Mouse (Mus musculus): ENCODE data around the gene Rpsa. TPM values are rescaled to one million over a fixed set of nuclear protein-coding genes. Genes with fewer than 3 reads are reported as not detected.

The Rpsa gene
- polyA plus RNA-seq, 1 experiment from 2014 or later, result 856 TPM

DNA sequence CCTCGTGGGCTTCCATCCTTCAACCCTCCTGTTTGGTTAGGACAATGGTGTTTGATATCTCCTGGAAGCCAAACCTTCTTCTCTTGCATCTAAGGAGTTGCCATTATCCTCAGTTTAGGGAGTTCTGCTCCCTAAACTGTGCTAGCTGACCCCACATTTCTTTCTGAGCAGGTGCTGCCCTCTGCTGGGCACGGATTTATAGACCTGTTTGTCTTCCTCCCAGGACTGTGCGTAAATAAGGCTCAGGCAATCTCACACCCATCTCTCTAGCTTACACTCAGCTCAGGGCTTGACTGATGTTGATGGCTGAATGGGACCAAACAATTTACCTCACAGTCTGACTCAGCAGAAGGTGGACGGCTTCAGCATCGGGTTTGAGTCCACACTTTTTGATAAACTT is 43.8 kb downstream of the Rpsa start:
- H3K36me3 ChIP-seq (ENCODE audit: control insufficient read depth, insufficient read depth), result no peaks in the 10 kb centered on the region
- peaks cover 15% of the 10 kb centered on the region for H3K27me3 ChIP-seq (ENCODE audit: control insufficient read depth, insufficient read depth, low read length)
- WGBS, result 39% methylated on average over 5 of the region's 5 CpGs
- no peak overlapping the region for H3K4me2 ChIP-seq (ENCODE audit: low read depth, low read length)
- no peaks in the 10 kb centered on the region for H3K4me1 ChIP-seq (ENCODE audit: control insufficient read depth, insufficient read depth, low read length)
- H3K4me3 ChIP-seq (ENCODE audit: low read length), result no peak overlapping the region
- no peak overlapping the region for H3K27ac ChIP-seq (ENCODE audit: low read length)
- H3K9me3 ChIP-seq (replicated peaks; ENCODE audit: control insufficient read depth, low read length), result peaks cover 6% of the 10 kb centered on the region
- ATAC-seq (replicated peaks; ENCODE audit: extremely low read depth, insufficient read depth, low FRiP score), result no peak
- H3K9ac ChIP-seq (ENCODE audit: low read length), result no peak overlapping the region

DNA sequence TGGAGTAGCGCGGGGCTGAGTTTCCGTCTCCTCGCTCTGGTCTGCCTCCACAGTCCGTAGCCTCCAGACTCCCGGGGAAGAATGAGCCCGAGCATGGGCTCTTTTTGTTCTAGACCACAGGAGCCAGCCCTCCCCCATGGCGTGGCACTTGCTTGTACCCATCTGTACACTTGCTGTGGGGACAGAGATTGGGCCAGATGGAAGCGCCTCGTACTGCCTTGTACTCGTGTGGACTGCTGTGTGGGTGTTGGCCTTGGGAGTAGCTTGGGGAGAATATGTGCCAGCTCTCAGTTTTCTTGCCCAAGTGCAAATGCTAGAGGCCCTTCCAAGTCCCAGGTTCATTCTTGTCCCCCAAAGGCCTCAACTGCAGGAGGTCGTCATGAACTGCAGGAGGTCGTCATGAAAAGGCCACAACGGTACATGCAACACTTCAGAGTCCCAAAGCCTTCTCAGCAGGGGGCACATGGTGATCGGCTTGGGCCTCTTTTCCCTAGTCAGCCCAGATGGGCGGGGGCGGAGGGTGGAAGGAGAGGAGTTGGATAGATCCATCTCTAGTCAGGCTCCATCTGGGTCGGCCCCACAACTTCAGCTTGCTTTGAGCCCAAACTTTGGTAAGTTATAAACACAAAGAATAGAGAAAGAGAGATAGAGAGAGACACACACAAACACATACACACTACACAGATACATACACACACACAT is 47.1 kb downstream of the Rpsa start:
- peaks cover 6% of the 10 kb centered on the region for H3K9me3 ChIP-seq (replicated peaks; ENCODE audit: control insufficient read depth, low read length)
- no peak for ATAC-seq (replicated peaks; ENCODE audit: extremely low read depth, insufficient read depth, low FRiP score)
- 0 out of 2 replicates have a peak, but pooled peaks cover under 1% of the 10 kb centered on the region for H3K27me3 ChIP-seq (ENCODE audit: control insufficient read depth, insufficient read depth, low read length)
- H3K4me2 ChIP-seq (ENCODE audit: low read depth, low read length), result no peak overlapping the region
- no peak overlapping the region for H3K27ac ChIP-seq (ENCODE audit: low read length)
- no peaks in the 10 kb centered on the region for H3K36me3 ChIP-seq (ENCODE audit: control insufficient read depth, insufficient read depth)
- H3K4me3 ChIP-seq (ENCODE audit: low read length), result no peak overlapping the region
- 80% methylated on average over 18 of the region's 18 CpGs for WGBS
- no peaks in the 10 kb centered on the region for H3K4me1 ChIP-seq (ENCODE audit: control insufficient read depth, insufficient read depth, low read length)
- no peak overlapping the region for H3K9ac ChIP-seq (ENCODE audit: low read length)

DNA sequence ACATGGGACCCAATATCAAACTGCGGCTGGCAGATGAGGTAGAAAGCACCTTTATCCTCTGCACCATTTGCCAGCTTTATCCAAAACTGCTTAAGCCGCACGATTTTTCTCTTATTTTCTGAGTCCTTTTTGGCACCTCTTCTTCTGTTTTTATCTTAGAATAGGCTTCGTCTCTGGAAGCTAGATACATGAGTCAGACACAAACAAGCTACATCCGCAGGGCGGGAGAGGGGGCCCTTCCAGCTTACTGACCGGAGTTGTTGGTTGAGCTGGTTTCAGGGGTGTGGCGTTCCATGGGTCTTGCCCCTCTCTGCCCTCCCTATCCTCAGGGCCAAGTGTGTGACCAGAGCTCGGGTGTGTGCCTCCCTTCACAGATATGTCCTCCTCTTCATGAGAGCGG is 51.3 kb downstream of the Rpsa start:
- Histone ChIP-seq H3K36me3 (ENCODE audit: control insufficient read depth, insufficient read depth) (no peaks in the 10 kb centered on the region), H3K4me3 (ENCODE audit: low read length) (no peak overlapping the region), H3K9me3 (replicated peaks; ENCODE audit: control insufficient read depth, low read length) (no peaks in the 10 kb centered on the region), H3K27ac (ENCODE audit: low read length) (no peak overlapping the region), H3K9ac (ENCODE audit: low read length) (no peak overlapping the region), H3K4me1 (ENCODE audit: control insufficient read depth, insufficient read depth, low read length) (no peaks in the 10 kb centered on the region), H3K4me2 (ENCODE audit: low read depth, low read length) (no peak overlapping the region), H3K27me3 (ENCODE audit: control insufficient read depth, insufficient read depth, low read length) (no peaks in the 10 kb centered on the region)
- 72% methylated on average over 10 of the region's 10 CpGs for WGBS
- no peak for ATAC-seq (replicated peaks; ENCODE audit: extremely low read depth, insufficient read depth, low FRiP score)

Other genes with a start within 250 kb of the Rpsa start
- 36.1 and 37.3 TPM in 2 replicates for gene Wdr48, start 232.8 kb upstream of the Rpsa start, polyA plus RNA-seq (2015; fragmentation: Nextera tagmentation; extraction: Ambion mirVana)
- gene Gorasp1, start 190.1 kb upstream of the Rpsa start, polyA plus RNA-seq (2015; fragmentation: Nextera tagmentation; extraction: Ambion mirVana), result 22.4 and 23.1 TPM in 2 replicates
- 0.37 and 0.39 TPM in 2 replicates for gene Ttc21a, start 190.1 kb upstream of the Rpsa start, polyA plus RNA-seq (2015; fragmentation: Nextera tagmentation; extraction: Ambion mirVana)
- gene Csrnp1, start 143.0 kb upstream of the Rpsa start, polyA plus RNA-seq (2015; fragmentation: Nextera tagmentation; extraction: Ambion mirVana), result 6.5 and 9.4 TPM in 2 replicates
- gene Xirp1, start 104.1 kb upstream of the Rpsa start, polyA plus RNA-seq (2015; fragmentation: Nextera tagmentation; extraction: Ambion mirVana), result 54.9 and 56.1 TPM in 2 replicates
- 6.1 and 6.2 TPM in 2 replicates for gene Cx3cr1, start 57.8 kb upstream of the Rpsa start, polyA plus RNA-seq (2015; fragmentation: Nextera tagmentation; extraction: Ambion mirVana)
- 1.2 and 4.4 TPM in 2 replicates for gene Ccr8, start 35.6 kb upstream of the Rpsa start, polyA plus RNA-seq (2015; fragmentation: Nextera tagmentation; extraction: Ambion mirVana)
- gene Slc25a38, start 17.3 kb upstream of the Rpsa start, polyA plus RNA-seq (2015; fragmentation: Nextera tagmentation; extraction: Ambion mirVana), result 21.9 and 23.0 TPM in 2 replicates
- gene Mobp, start 22.0 kb downstream of the Rpsa start, polyA plus RNA-seq (2015; fragmentation: Nextera tagmentation; extraction: Ambion mirVana), result 0.07 TPM in 1 of 2 replicates, not detected in the other
- 0.17 and 0.24 TPM in 2 replicates for gene Myrip, start 173.8 kb downstream of the Rpsa start, polyA plus RNA-seq (2015; fragmentation: Nextera tagmentation; extraction: Ambion mirVana)